Mouse (Mus musculus) thymus, postnatal 25 days (tissue): ENCODE results near the gene Klk1b8.
"Not testable (repeated sequence)": the region's sequence is repeated elsewhere in the genome, so short reads cannot be mapped to it uniquely, and the experiment has no call there.

ENCODE experiments used
- DNase-seq: peaks from one replicate; pipeline ENCODE4 v3.0.0; 2022

Gene Klk1b8

DNA sequence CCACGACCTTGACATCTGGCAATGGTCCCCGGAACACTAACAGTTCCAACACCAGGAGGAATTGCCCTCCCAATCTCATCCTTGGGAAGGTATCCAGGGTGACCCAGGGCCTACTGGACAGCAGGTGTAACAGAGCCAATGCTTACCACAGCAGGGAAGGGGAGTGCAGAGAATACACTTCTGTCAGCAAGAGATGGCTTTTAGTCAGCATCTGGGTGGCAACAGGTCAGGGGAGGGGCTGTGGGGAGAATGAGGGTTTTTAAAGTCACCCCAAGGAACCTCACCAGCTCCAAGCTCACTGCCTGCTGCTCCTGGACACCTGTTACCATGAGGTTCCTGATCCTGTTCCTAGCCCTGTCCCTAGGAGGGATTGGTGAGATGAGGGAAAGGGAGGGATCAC is at the start of gene Klk1b8:
Klk1b8 (plus strand) TSS at position 301 of the 400 bp plus-strand sequence.
- DNase-seq: no peak

DNA sequence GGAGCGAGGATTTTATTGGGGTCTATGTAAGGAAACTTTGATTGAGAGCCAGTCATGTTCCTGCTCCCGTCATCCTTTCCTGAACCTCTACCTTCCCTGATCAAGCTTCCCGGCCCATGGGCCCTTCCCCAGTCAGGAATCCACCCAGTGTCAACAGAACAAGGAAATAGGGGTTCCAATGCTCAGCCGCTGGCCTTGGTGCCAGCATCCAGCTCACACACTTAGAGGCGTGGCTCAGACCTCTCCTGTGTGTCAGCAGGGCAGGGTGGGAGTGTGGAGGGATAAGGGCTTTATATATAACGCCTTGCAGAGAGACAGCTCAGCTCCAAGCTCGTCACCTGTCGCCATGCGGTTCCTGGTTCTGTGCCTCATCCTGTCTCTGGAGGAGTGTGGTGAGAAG is 35.6 kb upstream of the Klk1b8 start:
- DNase-seq: no peak

GRCm38 (mm10) chr7:43918426-43918825 is 32.0 kb upstream of the Klk1b8 start:
- no peak for DNase-seq

GRCm38 (mm10) chr7:43918871-43919270 is 31.6 kb upstream of the Klk1b8 start:
- DNase-seq: no peak

- peak; percentile 51 for DNase-seq
Observed at GRCm38 (mm10) chr7:43919559-43920451, 30.7 kb upstream of the Klk1b8 start.

- DNase-seq: no peak
Observed at GRCm38 (mm10) chr7:43920582-43920981, 29.9 kb upstream of the Klk1b8 start.

DNA sequence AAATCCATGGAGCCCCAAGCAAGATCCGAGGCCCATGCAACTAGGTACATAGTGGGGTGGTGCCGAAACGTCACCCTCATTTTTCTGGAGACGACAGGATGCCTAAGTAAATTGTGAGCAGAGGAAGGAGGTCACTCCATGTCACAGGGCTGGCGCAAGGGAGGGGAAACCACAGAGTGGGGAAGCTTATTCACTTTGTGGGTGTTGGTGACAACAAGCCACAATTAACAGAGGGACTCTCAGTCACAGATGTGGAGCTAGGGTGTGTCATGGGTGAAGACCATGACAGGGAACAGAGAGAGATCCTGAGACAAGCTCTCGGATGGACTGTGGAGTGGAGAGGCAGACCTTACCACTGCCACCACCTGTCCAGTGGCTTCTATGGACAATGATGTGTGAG is 29.4 kb upstream of the Klk1b8 start:
- no peak for DNase-seq

DNA sequence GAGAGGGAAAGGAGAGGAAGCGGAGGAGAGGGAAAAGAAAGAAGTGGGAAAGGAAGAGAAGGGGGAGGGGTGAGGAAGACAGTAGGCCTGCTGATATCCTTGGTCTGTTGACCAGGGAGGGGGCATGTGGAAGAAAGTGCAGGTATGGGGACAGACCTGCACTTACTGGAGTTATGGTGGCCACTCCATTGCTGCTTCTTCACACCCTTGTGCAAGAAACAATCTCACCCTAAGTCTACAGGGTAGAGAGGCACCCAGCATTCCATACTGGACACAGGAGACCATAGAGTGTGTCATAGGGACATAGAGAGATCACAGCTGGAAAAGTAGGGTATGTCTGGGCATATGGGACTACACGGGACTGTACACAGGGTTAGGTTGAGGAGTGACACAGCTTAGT is 28.5 kb upstream of the Klk1b8 start:
- no peak for DNase-seq

GRCm38 (mm10) chr7:43925985-43926384 is 24.5 kb upstream of the Klk1b8 start:
- no peak for DNase-seq

DNA sequence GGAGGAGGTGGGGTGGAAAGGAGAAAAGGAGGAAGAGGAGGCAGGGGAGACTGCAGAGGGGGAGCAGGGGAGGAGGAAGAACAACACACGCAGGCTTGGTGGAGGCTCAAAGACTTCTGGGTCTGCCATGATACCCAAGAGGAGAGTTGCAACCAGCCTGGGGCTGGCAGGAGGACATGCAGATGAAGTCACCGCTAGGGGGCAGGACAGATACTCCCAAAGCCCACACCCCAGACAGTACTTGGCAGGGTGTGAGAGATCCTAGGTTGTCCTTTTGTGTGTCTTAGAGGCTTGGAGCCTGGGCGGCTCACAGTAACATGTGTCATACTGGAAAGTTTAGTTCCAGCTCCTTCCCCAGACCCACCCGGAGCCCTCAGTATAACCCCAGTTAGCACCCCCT is 21.9 kb upstream of the Klk1b8 start:
- DNase-seq: peak; percentile 10

- no peak for DNase-seq
Observed at GRCm38 (mm10) chr7:43932337-43932736, 18.1 kb upstream of the Klk1b8 start.

GRCm38 (mm10) chr7:43933440-43933839 is 17.0 kb upstream of the Klk1b8 start, which contains the start of gene Klk15:
Gene Klk15, plus strand, starts transcription at chr7:43933740.
- no peak for DNase-seq

GRCm38 (mm10) chr7:43934747-43935146 is 15.7 kb upstream of the Klk1b8 start:
- no peak for DNase-seq

GRCm38 (mm10) chr7:43936551-43936950 is 13.9 kb upstream of the Klk1b8 start:
- no peak for DNase-seq

- DNase-seq: not testable (repeated sequence)
Observed at GRCm38 (mm10) chr7:43942293-43942692, 8.2 kb upstream of the Klk1b8 start.

- no peak for DNase-seq
Observed at GRCm38 (mm10) chr7:43944727-43945264, 5.7 kb upstream of the Klk1b8 start.

DNA sequence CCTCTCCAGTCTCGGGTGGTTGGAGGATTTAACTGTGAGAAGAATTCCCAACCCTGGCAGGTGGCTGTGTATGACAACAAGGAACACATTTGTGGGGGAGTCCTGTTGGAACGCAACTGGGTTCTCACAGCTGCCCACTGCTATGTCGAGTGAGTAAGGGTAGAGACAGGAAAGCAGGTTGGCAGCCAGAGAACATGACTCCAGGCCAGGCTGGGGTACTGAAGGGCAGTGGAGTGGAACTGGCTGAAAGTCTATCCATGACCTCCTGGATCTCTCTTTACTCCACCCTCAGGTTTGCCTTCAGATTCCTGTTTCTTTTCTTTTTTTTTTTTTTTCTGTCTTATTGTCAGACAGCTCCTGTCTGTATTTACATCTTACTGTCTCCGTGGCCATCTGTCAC is 2.2 kb downstream of the Klk1b8 start:
- DNase-seq: no peak

DNA sequence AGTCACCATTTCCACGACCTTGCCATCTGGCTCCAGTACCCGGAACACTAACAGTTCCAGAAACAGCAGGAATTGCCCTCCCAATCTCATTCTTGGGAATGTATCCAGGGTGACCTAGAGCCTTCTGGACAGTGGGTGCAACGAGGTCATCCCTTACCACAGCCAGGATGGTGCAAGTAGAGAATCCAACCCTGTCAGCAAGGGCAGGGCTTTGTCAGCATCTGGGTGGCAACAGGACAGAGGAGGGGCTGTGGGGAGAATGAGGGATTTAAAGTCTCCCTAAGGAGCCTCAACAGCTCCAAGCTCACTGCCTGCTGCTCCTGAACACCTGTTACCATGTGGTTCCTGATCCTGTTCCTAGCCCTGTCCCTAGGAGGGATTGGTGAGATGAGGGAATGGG is 16.0 kb downstream of the Klk1b8 start, which contains the start of gene Klk1b1:
Klk1b1 (plus strand) TSS at position 301 of the 400 bp plus-strand sequence.
- no peak for DNase-seq

DNA sequence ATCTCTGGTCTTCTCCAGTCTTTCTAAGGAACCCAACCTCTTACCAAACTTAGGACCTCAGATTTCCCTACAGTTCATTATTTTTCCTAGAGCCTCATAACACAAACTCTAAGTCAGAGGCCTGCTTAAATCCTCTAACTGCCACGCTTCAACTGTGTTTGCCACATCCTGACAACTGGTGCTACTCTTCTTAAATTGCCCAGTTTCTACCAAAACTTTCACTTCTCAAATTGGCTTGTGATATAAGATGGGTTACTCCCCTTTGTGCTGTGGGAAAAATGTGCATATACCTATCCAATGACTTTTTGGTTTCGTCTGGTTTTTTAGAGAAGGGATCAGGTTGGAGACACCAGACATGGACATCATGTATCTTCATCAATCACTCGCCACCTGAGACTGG is 16.6 kb downstream of the Klk1b8 start:
- DNase-seq: no peak

- no peak for DNase-seq
Observed at GRCm38 (mm10) chr7:43967612-43968011, 17.1 kb downstream of the Klk1b8 start.

DNA sequence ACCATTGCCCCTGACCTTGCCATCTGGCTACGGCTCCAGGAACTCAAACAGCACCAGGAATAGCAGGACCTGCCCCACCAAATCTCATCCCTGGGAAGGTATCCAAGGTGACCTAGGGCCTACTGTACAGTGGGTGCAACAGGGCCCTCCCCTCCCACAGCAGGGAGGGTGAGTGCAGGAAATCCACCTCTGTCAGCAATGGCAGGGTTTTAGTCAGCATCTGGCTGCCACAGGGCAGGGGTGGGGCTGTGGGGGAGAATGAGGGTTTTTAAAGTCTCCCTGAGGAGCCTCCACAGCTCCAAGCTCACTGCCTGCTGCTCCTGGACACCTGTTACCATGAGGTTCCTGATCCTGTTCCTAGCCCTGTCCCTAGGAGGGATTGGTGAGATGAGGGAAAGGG is 25.3 kb downstream of the Klk1b8 start, which contains the start of gene Klk1b9:
Klk1b9 (plus strand) TSS at position 301 of the 400 bp plus-strand sequence.
- DNase-seq: not testable (repeated sequence)

DNA sequence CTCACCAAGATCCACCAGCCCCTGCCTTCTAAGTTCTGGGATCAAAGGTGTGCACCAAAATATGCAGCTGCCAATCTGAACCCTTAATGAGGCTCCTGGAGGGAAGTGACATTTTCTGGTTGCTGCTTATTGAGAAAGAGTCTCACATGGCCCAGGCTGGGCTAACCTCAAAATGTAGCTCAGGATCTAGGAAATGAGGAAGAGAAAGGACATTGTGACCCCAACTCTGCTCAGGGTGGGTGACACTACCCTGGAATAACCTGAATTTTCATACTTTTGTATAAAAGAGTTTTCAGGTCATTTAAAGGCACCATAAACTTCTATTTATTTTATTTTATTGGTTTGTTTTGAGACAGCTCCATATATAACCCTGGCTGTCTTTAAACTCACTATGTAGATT is 35.2 kb downstream of the Klk1b8 start:
- no peak for DNase-seq

- not testable (repeated sequence) for DNase-seq
Observed at GRCm38 (mm10) chr7:43994821-43995220, 44.4 kb downstream of the Klk1b8 start.

GRCm38 (mm10) chr7:43995577-43995976 is 45.1 kb downstream of the Klk1b8 start, which contains the start of gene Klk1b11:
Gene Klk1b11, plus strand, starts transcription at chr7:43995877.
- DNase-seq: not testable (repeated sequence)
